Mouse (Mus musculus) thymus, adult 2 months (tissue): ENCODE measurements around the gene Eif2b2.

Experiments
- CTCF ChIP-seq: fragments of 200-500 bp; IDR thresholded peaks from 2 replicates; pipeline ENCODE4 v1.5.1; 2012; ENCODE audit warnings: mild to moderate bottlenecking, control low read depth, low read length, moderate library complexity, borderline replicate concordance; ENCODE audit not compliant: control insufficient read depth, poor library complexity, insufficient read depth; ENCODE audit errors: extremely low read depth
- POLR2A ChIP-seq: fragments of 200-500 bp; IDR thresholded peaks from 2 replicates; pipeline ENCODE4 v1.6.1; 2012; ENCODE audit warnings: mild to moderate bottlenecking, low read length, control low read depth, moderate library complexity; ENCODE audit not compliant: control insufficient read depth, poor library complexity, insufficient read depth; ENCODE audit errors: extremely low read depth

DNA sequence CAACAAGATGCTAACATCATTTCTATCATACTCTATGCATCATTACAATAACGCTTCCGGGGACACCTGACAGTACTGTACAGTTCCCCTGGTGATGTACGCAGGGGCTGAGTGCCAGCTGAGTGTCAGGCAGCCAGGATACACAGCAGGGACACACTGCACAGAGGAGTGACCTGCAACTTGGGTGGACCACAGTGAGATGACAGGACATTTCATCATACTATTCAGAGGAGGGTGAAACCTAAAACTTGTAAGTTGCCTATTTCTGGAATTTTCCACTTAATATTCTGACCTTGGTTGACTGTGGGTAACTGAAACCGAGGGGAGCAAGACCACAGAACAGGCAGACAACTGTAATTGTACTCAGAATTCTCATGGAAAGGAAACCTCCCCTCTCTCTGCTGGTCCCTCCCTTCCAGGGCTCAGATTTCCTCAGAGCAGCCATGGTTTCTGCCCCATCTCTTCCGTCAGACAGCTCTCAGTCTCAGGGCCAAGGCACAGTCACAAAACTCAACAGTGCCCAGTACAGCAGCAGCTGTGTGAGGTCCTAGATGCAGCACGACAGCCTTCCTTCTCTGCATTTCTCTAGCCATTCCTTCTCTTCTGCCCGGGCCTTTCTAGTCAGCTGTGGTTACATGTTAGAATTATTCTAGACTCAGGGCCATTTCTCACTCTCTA, 36.9 kb downstream of the Eif2b2 start:
- no peak for TF ChIP-seq CTCF
- no peak for TF ChIP-seq POLR2A
